Mouse (Mus musculus): ENCODE data around the gene Serinc2. TPM values are rescaled to one million over a fixed set of nuclear protein-coding genes. Genes with fewer than 3 reads are reported as not detected.

Gene Serinc2
- polyA plus RNA-seq, 1 experiment from 2014 or later: 50.9 TPM

- Histone ChIP-seq H3K9me3 (ENCODE audit: control insufficient read depth, low read length) (no peaks in the 10 kb centered on the region), H3K27me3 (ENCODE audit: control insufficient read depth, insufficient read depth, low read length) (no peaks in the 10 kb centered on the region; the same call in 1 of the 2 replicates), H3K27ac (ENCODE audit: low read depth, low read length) (no peak overlapping the region), H3K4me1 (ENCODE audit: control insufficient read depth, insufficient read depth, low read length) (no peaks in the 10 kb centered on the region), H3K36me3 (ENCODE audit: control insufficient read depth, insufficient read depth, low read length) (no peaks in the 10 kb centered on the region; the same call in 1 of the 2 replicates), H3K4me3 (ENCODE audit: low read depth, low read length) (no peak overlapping the region), H3K4me2 (no peak overlapping the region), H3K9ac (ENCODE audit: low read length) (no peak overlapping the region)
- no peak for DNase-seq (ENCODE audit: low spot score, missing footprints)
- no peak for ATAC-seq (ENCODE audit: low FRiP score)
- WGBS: 78% methylated on average over 10 of the region's 10 CpGs
Observed at GRCm38 (mm10) chr4:130316691-130317090, 37.7 kb upstream of the Serinc2 start.

GRCm38 (mm10) chr4:130315771-130316527, 36.9 kb upstream of the Serinc2 start:
- H3K27ac ChIP-seq (ENCODE audit: low read depth, low read length): no peak overlapping the region
- no peak for ATAC-seq (ENCODE audit: low FRiP score)
- H3K4me1 ChIP-seq (ENCODE audit: control insufficient read depth, insufficient read depth, low read length): no peaks in the 10 kb centered on the region
- 78% methylated on average over 13 of the region's 13 CpGs for WGBS
- DNase-seq (ENCODE audit: low spot score, missing footprints): no peak
- H3K9me3 ChIP-seq (ENCODE audit: control insufficient read depth, low read length): no peaks in the 10 kb centered on the region
- H3K9ac ChIP-seq (ENCODE audit: low read length): no peak overlapping the region
- H3K4me3 ChIP-seq (ENCODE audit: low read depth, low read length): no peak overlapping the region
- no peaks in the 10 kb centered on the region; the same call in 1 of the 2 replicates for H3K27me3 ChIP-seq (ENCODE audit: control insufficient read depth, insufficient read depth, low read length)
- no peak overlapping the region for H3K4me2 ChIP-seq
- H3K36me3 ChIP-seq (ENCODE audit: control insufficient read depth, insufficient read depth, low read length): no peaks in the 10 kb centered on the region; the same call in 1 of the 2 replicates

- DNase-seq (ENCODE audit: low spot score, missing footprints): no peak
- H3K9me3 ChIP-seq (ENCODE audit: control insufficient read depth, low read length): no peaks in the 10 kb centered on the region
- no peak overlapping the region for H3K4me3 ChIP-seq (ENCODE audit: low read depth, low read length)
- H3K27ac ChIP-seq (ENCODE audit: low read depth, low read length): no peak overlapping the region
- H3K4me1 ChIP-seq (ENCODE audit: control insufficient read depth, insufficient read depth, low read length): peaks cover 6% of the 10 kb centered on the region
- WGBS: 93% methylated on average over 4 of the region's 4 CpGs
- H3K9ac ChIP-seq (ENCODE audit: low read length): no peak overlapping the region
- ATAC-seq (ENCODE audit: low FRiP score): no peak
- no peak overlapping the region for H3K4me2 ChIP-seq
- peaks cover 19% of the 10 kb centered on the region for H3K27me3 ChIP-seq (ENCODE audit: control insufficient read depth, insufficient read depth, low read length)
- H3K36me3 ChIP-seq (ENCODE audit: control insufficient read depth, insufficient read depth, low read length): no peaks in the 10 kb centered on the region
Observed at GRCm38 (mm10) chr4:130313552-130313951, 34.5 kb upstream of the Serinc2 start.

- H3K4me1 ChIP-seq (ENCODE audit: control insufficient read depth, insufficient read depth, low read length): peaks cover 12% of the 10 kb centered on the region
- DNase-seq (ENCODE audit: low spot score, missing footprints) (no peak), ATAC-seq (ENCODE audit: low FRiP score) (no peak)
- H3K36me3 ChIP-seq (ENCODE audit: control insufficient read depth, insufficient read depth, low read length): no peaks in the 10 kb centered on the region
- no peaks in the 10 kb centered on the region for H3K9me3 ChIP-seq (ENCODE audit: control insufficient read depth, low read length)
- H3K4me3 ChIP-seq (ENCODE audit: low read depth, low read length): no peak overlapping the region
- no peak overlapping the region for H3K27ac ChIP-seq (ENCODE audit: low read depth, low read length)
- WGBS: 90% methylated on average over 3 of the region's 3 CpGs
- no peak overlapping the region for H3K4me2 ChIP-seq
- peaks cover 29% of the 10 kb centered on the region for H3K27me3 ChIP-seq (ENCODE audit: control insufficient read depth, insufficient read depth, low read length)
- no peak overlapping the region for H3K9ac ChIP-seq (ENCODE audit: low read length)
Observed at GRCm38 (mm10) chr4:130312526-130312925, 33.5 kb upstream of the Serinc2 start.

GRCm38 (mm10) chr4:130309254-130309653, 30.2 kb upstream of the Serinc2 start:
- WGBS: 41% methylated on average over 8 of the region's 8 CpGs
- peak overlapping the region; percentile 42 for H3K4me3 ChIP-seq (ENCODE audit: low read depth, low read length)
- ATAC-seq (ENCODE audit: low FRiP score) (no peak), DNase-seq (ENCODE audit: low spot score, missing footprints) (no peak)
- H3K4me1 ChIP-seq (ENCODE audit: control insufficient read depth, insufficient read depth, low read length): peaks cover 14% of the 10 kb centered on the region
- peaks cover 38% of the 10 kb centered on the region for H3K27me3 ChIP-seq (ENCODE audit: control insufficient read depth, insufficient read depth, low read length)
- no peak overlapping the region for H3K27ac ChIP-seq (ENCODE audit: low read depth, low read length)
- H3K9me3 ChIP-seq (ENCODE audit: control insufficient read depth, low read length): no peaks in the 10 kb centered on the region
- peak overlapping the region; percentile 91 for H3K4me2 ChIP-seq
- peak overlapping the region; percentile 59; the same call in 1 of the 2 replicates for H3K9ac ChIP-seq (ENCODE audit: low read length)
- no peaks in the 10 kb centered on the region for H3K36me3 ChIP-seq (ENCODE audit: control insufficient read depth, insufficient read depth, low read length)

GRCm38 (mm10) chr4:130308231-130309081, 29.5 kb upstream of the Serinc2 start, which contains the start of the genes Fabp3 and Gm10570:
Gene Fabp3 (plus strand): TSS chr4:130308595.
Gene Gm10570 (minus strand): TSS chr4:130308674.
- DNase-seq (ENCODE audit: low spot score, missing footprints): peak; percentile 97
- H3K36me3 ChIP-seq (ENCODE audit: control insufficient read depth, insufficient read depth, low read length): no peaks in the 10 kb centered on the region
- H3K4me2 ChIP-seq: peak within 1 kb of the TSS; percentile 91
- ATAC-seq (ENCODE audit: low FRiP score): peak; percentile 80
- H3K9me3 ChIP-seq (ENCODE audit: control insufficient read depth, low read length): no peaks in the 10 kb centered on the region
- under 1% methylated on average over 52 of the region's 52 CpGs for WGBS
- H3K27ac ChIP-seq (ENCODE audit: low read depth, low read length): no peak within 1 kb of the TSS
- peak within 1 kb of the TSS; percentile 59 for H3K9ac ChIP-seq (ENCODE audit: low read length)
- peaks cover 14% of the 10 kb centered on the region for H3K4me1 ChIP-seq (ENCODE audit: control insufficient read depth, insufficient read depth, low read length)
- H3K4me3 ChIP-seq (ENCODE audit: low read depth, low read length): peak within 1 kb of the TSS; percentile 42
- peaks cover 38% of the 10 kb centered on the region for H3K27me3 ChIP-seq (ENCODE audit: control insufficient read depth, insufficient read depth, low read length)

- H3K27me3 ChIP-seq (ENCODE audit: control insufficient read depth, insufficient read depth, low read length): peaks cover 38% of the 10 kb centered on the region
- DNase-seq (ENCODE audit: low spot score, missing footprints) (peak; percentile 93), ATAC-seq (ENCODE audit: low FRiP score) (no peak)
- H3K4me2 ChIP-seq: peak overlapping the region; percentile 91
- peak overlapping the region; percentile 59; the same call in 1 of the 2 replicates for H3K9ac ChIP-seq (ENCODE audit: low read length)
- H3K4me3 ChIP-seq (ENCODE audit: low read depth, low read length): peak overlapping the region; percentile 42
- 2% methylated on average over 23 of the region's 23 CpGs for WGBS
- H3K9me3 ChIP-seq (ENCODE audit: control insufficient read depth, low read length): no peaks in the 10 kb centered on the region
- H3K36me3 ChIP-seq (ENCODE audit: control insufficient read depth, insufficient read depth, low read length): no peaks in the 10 kb centered on the region
- peaks cover 14% of the 10 kb centered on the region for H3K4me1 ChIP-seq (ENCODE audit: control insufficient read depth, insufficient read depth, low read length)
- no peak overlapping the region for H3K27ac ChIP-seq (ENCODE audit: low read depth, low read length)
Observed at GRCm38 (mm10) chr4:130307851-130308230, 28.8 kb upstream of the Serinc2 start.

GRCm38 (mm10) chr4:130306796-130307630, 28.0 kb upstream of the Serinc2 start:
- WGBS: 75% methylated on average over 10 of the region's 10 CpGs
- ATAC-seq (ENCODE audit: low FRiP score) (no peak), DNase-seq (ENCODE audit: low spot score, missing footprints) (no peak)
- H3K4me1 ChIP-seq (ENCODE audit: control insufficient read depth, insufficient read depth, low read length): peaks cover 14% of the 10 kb centered on the region
- H3K4me3 ChIP-seq (ENCODE audit: low read depth, low read length): no peak overlapping the region
- peaks cover 38% of the 10 kb centered on the region for H3K27me3 ChIP-seq (ENCODE audit: control insufficient read depth, insufficient read depth, low read length)
- no peak overlapping the region for H3K9ac ChIP-seq (ENCODE audit: low read length)
- H3K36me3 ChIP-seq (ENCODE audit: control insufficient read depth, insufficient read depth, low read length): no peaks in the 10 kb centered on the region
- H3K4me2 ChIP-seq: no peak overlapping the region; the same call in 1 of the 2 replicates
- H3K27ac ChIP-seq (ENCODE audit: low read depth, low read length): no peak overlapping the region
- no peaks in the 10 kb centered on the region for H3K9me3 ChIP-seq (ENCODE audit: control insufficient read depth, low read length)
